Mouse (Mus musculus): ENCODE measurements around the gene Npffr2.

Gene Npffr2

DNA sequence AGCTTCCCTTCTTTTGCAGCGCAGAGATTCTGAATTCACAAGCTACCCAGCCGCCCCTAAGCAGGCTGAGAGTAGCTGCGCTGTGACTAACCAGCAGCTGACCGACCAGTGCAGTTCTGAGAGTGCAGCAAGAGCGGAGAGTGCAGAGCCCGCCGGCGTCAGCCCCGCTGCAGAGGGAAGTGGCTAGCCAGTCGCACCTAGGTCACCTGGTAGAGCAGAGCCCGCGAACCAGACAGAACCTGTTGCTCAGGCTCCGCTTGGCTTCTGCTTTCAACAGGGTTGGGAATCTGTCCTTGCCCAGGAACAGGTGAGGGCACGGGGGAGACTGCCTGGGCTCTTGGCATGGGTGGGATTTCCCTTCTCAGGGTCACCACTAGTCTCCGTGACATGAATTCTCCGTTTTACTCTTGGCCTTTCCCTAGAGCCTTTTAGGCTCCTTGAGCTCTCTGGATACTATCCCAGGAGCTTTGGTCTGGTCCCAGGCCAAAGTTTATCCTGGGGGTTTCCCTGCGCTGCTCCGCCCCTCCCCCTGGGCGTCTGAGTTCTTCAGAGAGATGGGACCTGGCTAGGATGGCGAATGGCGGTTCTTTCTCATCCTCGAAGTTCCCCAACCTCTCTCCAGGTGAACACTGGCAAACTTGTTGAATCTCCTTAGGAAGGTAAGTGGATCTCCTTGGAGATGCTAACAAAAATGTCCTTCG is at the start of gene Npffr2:
Gene Npffr2 (plus strand): TSS at position 552 of the 701 bp plus-strand sequence.
- TF ChIP-seq GATA4 (IDR thresholded peaks at IDR 0.05; ENCODE audit: insufficient replicate concordance, low read length): no peak

DNA sequence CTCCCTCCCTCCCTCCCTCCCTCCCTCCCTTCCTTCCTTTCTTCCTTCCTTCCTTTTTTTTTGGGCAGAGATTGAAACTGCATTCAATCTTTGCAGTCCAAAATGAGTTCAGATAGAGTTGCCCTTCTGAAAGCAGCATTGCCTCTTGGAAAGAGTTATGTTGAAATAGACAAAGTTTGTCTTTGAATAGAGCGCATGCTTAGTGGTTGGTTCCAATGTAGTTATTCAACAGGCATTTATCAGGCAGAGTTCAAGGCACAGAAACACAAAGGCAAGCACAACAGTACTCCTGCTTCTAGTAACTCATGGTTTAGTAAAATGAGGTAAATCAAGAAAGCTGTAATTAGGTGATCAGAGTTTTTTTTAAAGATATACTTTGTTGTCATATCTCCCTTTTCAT is 34.7 kb upstream of the Npffr2 start:
- TF ChIP-seq GATA4 (IDR thresholded peaks at IDR 0.05; ENCODE audit: insufficient replicate concordance, low read length): no peak

DNA sequence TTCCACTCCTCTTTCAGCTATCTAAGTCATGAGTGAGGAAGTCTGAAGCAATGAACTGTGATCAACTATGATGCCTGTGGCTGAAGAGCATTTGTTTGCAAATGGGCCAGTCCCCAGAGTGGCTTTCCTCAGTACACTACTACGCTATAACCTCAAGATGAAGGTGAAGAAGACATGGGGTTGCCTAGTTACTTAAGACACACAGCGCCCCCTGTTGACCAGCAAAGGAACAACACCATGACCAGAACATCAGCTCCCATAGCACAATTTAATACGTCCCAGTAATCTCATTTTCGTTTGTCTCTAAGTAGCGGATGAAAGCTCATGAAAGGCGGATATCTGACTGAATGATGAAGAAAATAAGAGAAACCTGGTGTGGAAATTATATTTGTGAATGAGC is 27.0 kb upstream of the Npffr2 start:
- no peak for TF ChIP-seq GATA4 (IDR thresholded peaks at IDR 0.05; ENCODE audit: insufficient replicate concordance, low read length)

DNA sequence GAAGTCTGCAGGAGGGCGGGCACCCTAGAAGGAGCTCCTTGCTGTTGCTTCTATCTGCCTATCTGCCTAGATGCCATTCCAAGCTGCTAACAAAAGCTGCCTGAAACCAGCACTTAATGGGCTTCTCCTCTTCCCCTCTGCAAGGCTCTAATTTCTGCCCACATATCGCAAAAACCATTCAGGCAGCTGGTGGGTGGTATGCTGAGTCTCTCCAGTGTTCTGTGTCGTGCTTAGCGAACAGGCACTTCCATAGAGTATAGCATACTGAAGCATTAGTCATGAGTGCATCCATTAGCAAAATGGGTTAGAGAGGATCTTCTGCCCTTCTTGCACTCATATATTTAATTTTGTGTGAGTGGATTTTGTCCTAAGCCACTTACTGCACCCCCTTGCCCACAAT is 8.6 kb upstream of the Npffr2 start:
- TF ChIP-seq GATA4 (IDR thresholded peaks at IDR 0.05; ENCODE audit: insufficient replicate concordance, low read length): no peak

DNA sequence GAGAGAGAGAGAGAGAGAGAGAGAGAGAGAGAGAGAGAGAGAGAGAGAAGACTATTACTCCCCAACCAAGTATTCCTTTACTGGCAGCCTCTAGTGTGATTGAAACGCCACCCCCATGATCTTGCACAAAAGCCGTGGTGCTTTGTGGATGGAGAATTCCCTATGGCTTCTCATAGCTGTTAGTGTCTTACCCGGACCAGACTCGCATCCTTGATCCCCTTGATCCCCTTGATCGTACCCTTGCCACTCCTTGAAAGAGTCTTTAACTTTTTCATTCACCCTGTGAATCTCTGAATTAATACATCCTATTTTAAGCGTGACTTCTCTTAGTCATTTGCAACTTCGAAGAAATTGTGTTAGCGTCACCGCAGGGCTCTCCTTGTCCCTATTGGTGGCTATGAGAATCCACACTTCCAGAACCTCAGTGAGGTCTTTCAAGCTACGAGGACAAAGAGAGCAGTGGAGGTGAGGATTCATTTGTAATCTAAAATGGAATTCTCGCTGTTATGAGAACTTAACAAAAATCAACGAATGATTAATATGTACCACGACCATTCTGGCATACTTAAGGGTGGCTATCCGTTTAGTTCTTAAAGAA is 949 bp upstream of the Npffr2 start:
- TF ChIP-seq GATA4 (IDR thresholded peaks at IDR 0.05; ENCODE audit: insufficient replicate concordance, low read length): no peak

DNA sequence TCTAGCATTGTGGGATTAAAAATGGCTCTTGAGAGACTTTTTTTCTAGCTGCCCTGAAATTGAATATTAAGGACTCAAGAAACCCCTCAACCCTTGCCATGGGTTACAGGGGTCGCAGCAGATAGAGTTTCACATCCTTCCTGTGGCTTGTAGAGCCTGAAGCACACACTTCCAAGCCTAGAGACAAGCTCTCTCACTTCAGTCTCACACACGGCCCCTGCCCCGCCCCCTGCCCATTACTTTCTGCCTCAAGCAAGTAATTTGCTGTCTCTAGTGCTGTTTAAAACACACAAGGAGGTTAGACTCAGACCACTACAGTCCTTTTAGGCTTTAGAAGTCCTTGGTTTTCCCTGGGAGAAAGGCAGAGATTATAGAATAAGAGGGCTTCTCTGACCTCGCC is 1.7 kb downstream of the Npffr2 start:
- no peak for TF ChIP-seq GATA4 (IDR thresholded peaks at IDR 0.05; ENCODE audit: insufficient replicate concordance, low read length)

DNA sequence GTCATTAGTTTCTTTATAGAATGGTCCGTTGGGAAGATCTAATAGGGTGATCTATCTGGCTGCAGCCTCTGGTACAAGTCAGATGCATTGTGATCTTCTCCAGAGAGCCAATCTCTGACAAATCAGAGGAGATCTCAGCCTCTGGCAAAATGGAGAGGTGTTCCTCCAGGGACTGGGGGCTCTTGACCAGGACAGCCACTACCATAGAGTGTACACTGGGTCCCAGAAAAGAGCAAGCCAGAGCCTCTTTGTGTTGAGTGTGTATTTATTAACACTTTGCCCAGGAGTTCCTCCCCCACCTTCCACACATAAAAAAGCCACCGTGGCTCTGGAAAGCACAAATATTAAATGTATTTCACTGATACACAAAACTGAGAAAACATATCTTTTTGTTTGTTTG is 2.2 kb downstream of the Npffr2 start:
- TF ChIP-seq GATA4 (IDR thresholded peaks at IDR 0.05; ENCODE audit: insufficient replicate concordance, low read length): no peak

DNA sequence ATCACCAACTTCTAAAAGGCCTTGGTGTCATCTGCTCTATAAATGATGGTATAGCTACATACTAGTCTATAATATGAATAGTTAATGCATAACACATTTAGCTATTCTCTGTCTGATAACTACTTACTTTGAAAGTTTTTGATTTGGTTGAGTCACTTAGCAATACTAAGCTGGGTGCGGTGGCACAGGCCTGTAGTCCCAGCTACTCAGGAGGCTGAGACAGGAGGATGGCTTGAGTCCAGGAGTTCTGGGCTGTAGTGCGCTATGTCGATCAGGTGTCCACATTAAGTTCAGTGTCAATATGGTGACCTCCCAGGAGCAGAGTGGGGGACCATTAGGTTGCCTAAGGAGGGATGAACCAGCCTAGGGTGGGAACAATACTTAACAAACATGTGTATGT is 8.8 kb downstream of the Npffr2 start:
- TF ChIP-seq GATA4 (IDR thresholded peaks at IDR 0.05; ENCODE audit: insufficient replicate concordance, low read length): no peak

DNA sequence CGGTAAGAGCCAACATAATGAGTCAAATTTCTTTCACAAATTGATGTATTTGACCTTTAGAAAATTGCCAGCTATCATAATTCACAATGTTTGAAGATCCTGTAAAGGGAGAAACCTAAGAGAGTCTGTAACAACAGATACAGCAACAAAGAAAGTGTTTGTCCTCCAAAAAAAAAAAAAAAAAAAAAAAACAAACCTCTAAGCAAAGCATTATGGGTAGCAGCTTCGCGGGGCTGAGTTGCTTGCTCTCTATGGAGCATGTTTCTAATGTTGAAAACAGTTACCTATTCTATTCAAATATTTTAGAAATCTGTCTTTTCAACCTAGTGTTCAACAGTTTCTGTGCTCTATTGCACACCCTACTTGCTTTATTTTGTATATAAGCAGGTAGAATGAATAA is 15.2 kb downstream of the Npffr2 start:
- TF ChIP-seq GATA4 (IDR thresholded peaks at IDR 0.05; ENCODE audit: insufficient replicate concordance, low read length): no peak

DNA sequence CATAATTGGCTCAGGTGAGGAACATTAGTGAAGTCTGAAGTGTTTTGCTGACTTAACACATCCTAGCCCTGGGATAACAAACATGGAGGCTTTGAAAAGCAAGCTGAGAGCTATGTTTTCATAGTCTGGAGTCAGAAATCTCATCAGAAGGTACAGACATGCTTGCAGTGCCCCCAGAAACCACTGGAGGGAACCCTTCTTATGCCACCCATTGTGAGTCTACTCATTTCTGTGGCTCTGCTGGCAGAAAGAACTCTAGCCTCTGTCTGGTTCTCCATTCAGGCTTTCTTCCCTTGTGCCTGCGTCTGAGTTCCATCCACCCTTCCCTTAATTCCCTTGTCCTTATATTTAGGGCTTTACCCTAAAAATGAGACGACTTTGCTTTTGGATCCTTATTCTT is 16.2 kb downstream of the Npffr2 start:
- TF ChIP-seq GATA4 (IDR thresholded peaks at IDR 0.05; ENCODE audit: insufficient replicate concordance, low read length): no peak

DNA sequence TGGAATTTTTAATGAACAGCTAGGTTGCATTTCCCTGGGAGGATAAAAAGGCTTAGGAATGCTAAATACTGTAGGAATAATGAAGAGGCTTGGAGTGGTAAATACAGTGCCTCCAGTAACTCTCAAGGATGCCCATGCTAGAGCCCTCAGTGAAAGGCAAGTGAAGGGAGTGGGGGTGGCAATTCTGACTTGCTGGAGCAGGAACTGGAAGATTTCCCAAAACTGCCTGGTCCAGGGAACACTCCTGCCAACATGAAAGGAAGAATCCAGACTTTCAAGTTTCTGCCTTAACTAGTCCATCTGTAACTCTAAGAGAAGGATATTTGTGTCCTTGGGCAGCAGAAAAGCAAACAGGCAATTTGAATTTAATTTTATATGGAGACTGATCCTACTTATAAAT is 34.2 kb downstream of the Npffr2 start:
- TF ChIP-seq GATA4 (IDR thresholded peaks at IDR 0.05; ENCODE audit: insufficient replicate concordance, low read length): no peak

DNA sequence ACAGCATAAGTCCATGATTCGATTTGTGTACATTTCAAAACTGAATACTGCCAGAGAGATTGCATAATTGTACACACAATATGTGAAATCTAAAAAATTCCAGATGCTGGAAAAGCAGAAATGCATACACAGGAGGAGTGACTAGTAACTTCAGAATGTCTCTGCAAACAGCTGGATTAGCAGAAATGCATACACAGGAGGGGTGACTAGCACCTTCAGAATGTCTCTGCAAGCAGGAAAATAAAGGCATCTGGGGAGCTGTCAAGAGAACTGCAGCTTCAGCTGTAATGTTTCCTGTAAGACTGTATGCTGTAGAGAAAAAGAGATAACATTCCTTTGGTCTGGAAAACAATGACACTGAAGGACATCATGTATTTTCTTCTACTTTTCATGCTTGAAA is 51.4 kb downstream of the Npffr2 start:
- TF ChIP-seq GATA4 (IDR thresholded peaks at IDR 0.05; ENCODE audit: insufficient replicate concordance, low read length): no peak

DNA sequence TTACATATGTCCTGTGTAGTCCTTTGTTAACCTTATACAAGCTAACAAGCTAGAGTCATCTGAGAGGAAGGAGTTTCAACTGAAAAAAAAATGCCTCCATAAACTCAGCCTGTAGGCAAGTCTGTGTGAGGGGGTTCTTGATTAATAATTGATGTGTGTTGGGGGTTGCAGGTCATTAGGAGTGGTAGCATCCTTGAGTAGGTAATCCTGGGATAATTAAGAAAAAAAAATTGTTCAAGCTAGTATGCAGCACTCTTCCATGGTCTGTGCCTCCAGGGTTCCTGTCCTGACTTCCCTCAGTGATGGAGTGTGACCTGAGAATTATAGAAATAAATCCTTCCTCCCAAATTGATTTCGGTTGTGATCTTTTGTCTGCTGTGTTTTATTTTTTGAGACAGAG is 52.0 kb downstream of the Npffr2 start:
- TF ChIP-seq GATA4 (IDR thresholded peaks at IDR 0.05; ENCODE audit: insufficient replicate concordance, low read length): no peak

DNA sequence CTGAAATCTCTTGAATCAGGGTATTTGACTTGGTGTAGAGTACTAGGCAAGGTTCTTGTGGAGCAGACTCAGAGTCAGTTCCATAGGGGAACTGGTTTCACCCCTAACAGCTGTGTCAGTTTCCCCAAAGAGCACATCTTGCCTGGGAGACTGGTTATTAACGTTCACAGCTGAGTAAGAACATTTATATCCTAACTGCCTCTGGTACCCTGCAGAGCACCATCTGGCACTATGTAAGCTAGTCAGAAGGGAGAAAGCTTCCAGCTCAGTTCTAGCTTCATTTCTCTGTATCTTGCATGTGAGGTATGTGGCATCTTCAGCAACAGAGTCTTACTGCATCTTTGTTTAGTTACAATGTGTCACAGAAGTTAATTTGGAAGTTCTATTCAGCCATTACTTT is 53.9 kb downstream of the Npffr2 start:
- TF ChIP-seq GATA4 (IDR thresholded peaks at IDR 0.05; ENCODE audit: insufficient replicate concordance, low read length): no peak

DNA sequence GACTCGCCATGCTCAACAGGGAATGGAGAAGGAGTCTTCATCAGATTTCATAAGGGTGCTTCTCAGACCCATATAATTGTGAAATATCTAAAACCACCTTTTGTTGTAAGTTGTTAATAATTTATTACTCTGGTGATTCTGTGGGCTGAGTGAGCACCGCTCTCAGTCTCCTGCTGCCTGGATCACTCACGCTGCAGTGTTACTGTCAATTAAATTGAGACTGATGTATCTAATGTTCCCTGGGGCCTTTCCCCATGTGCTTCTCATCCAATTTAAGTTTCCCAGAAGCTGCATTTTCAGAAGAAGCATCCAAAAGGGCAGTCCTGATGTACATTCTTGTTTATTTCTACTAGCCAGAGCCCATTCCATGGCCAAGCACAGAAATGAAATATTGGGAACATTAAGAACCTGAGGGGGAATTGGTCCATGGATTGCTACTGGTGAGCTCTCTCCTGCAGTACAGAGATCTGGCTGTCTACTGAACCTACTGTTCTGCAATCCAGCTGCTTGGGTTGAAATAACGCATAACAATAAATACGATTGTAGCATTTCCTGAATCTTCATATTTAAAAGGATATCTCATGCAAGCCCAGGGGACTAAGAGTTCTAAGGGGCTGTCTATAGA is 54.6 kb downstream of the Npffr2 start:
- TF ChIP-seq GATA4 (IDR thresholded peaks at IDR 0.05; ENCODE audit: insufficient replicate concordance, low read length): no peak

DNA sequence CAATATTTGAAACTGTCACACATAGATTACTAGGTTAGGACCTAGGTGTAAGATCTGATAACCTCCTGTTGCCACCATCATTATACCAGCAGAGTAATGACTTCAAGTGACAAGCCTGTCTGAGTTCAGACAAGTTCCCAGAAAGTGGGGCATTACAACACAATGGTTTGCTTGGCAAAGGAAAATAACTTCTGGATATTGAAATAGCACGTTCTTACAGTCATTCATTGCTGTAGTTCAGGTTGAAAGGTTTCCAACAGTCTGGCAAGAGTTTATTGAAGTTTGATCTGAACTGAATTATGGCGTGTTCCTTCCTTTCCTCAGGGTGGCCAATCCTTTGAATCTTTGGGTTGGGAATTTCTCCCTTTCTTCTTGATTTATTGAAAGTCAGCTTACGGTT is 57.8 kb downstream of the Npffr2 start:
- TF ChIP-seq GATA4 (IDR thresholded peaks at IDR 0.05; ENCODE audit: insufficient replicate concordance, low read length): no peak

DNA sequence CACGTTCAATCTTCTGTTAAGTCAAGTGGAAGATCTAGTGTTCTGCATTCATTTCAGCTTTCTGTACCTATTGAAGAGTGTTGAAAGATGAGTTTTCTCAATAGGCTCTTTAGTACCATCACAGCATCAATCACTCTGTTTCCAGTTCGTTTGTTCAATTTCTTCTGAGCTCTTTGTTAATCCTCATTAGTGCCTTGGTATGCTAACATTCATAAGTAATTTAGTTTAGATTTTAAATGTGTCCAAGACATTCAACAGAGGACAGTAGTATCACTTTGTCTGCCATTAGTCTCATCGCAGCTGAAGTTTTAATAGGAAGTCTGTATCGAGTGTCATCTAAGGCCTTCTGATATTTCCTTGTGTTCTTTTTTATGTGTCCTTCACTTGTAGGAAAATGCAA is 65.1 kb downstream of the Npffr2 start:
- no peak for TF ChIP-seq GATA4 (IDR thresholded peaks at IDR 0.05; ENCODE audit: insufficient replicate concordance, low read length)
